Mouse (Mus musculus): Measurements from ENCODE around the gene Eri2. TPM values are rescaled to one million over a fixed set of nuclear protein-coding genes. Genes with fewer than 3 reads are reported as not detected.

Gene Eri2
- 23.4 and 26.2 TPM in 2 replicates for polyA plus RNA-seq (2015; fragmentation: Nextera tagmentation; extraction: Ambion mirVana)

DNA sequence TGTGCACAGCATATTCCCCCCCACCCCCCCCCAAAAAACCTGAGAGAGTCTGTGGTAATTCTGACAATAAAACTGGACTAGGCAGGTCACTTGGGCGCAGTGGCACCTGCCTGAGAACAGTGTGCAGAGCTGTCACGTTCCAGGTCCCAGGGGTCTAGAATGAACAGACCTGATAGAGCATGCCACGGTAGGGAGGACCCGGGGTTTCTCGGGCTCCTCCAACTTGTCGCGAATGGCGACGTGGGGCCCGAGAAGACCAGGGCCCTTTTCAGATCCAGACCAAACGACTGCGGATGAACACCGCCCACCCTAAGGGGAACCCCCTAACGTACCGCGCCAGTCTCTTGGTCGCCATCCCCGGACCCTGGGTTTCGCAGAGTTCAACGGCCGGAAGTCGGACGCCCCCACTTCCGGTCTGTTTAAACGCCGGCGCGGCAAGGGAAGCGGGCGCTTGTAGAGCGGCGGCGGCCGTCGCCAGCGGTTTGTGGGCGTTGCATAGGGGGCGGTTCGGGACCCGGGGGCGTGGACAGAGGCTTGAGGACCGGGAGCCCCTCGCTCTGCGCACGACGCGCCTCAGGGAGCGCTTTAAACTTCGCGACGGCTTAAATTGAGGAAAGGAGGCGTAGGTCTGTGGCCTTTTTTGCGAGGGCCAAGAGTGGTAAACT is at the start of gene Eri2, which contains the start of gene Rexo5:
Eri2 (minus strand) TSS at position 473 of the 665 bp plus-strand sequence.
Rexo5 (plus strand) TSS at position 421 of the 665 bp plus-strand sequence.
- peaks cover 14% of the 10 kb centered on the region for H3K4me1 ChIP-seq
- no peaks in the 10 kb centered on the region for H3K27me3 ChIP-seq
- peak within 1 kb of the TSS; percentile 82 for H3K4me2 ChIP-seq (replicated peaks)
- H3K4me3 ChIP-seq: peak within 1 kb of the TSS; percentile 71
- peak; percentile 99 for ATAC-seq (ENCODE audit: low FRiP score, low read depth)
- H3K9me3 ChIP-seq: no peaks in the 10 kb centered on the region
- peak within 1 kb of the TSS; percentile 84 for H3K9ac ChIP-seq
- H3K36me3 ChIP-seq: peaks cover 16% of the 10 kb centered on the region
- WGBS: under 1% methylated on average over 53 of the region's 53 CpGs
- H3K27ac ChIP-seq: peak within 1 kb of the TSS; percentile 81

DNA sequence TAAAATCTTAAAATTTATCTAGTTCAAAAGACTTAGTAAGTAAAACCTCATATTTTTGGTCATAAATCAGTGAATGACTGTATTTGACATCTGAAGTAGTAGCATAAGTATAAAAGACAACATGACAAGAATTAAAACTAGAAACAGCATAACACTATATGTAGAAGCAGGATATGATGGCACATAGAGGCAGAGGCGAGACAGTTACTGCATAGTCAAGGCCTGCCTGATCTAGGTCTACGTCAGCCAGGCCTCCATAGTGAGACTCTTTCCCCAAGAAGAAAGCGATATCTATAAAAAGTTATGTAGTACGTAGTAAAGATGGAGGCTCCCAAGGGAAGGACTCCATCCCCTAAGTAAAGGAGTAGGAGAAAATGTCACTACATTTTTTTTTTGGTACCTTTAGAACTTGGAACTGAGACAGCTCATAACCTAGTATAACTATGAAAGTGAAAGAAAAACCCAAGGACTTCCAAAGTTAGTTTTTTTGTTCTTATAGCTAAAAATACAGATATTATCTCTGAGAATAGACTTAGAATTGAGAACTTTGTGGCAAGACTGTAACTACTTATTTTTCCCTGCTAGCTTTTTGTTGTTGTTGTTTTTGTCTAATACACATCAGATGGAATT is 48.1 kb upstream of the Eri2 start:
- Histone ChIP-seq H3K9ac (no peak overlapping the region), H3K4me1 (no peaks in the 10 kb centered on the region), H3K27me3 (no peaks in the 10 kb centered on the region), H3K27ac (no peak overlapping the region), H3K4me2 (replicated peaks) (no peak overlapping the region), H3K36me3 (peaks cover 35% of the 10 kb centered on the region), H3K9me3 (no peaks in the 10 kb centered on the region), H3K4me3 (no peak overlapping the region)
- no peak for ATAC-seq (ENCODE audit: low FRiP score, low read depth)
- 87% methylated on average over 4 of the region's 4 CpGs for WGBS

DNA sequence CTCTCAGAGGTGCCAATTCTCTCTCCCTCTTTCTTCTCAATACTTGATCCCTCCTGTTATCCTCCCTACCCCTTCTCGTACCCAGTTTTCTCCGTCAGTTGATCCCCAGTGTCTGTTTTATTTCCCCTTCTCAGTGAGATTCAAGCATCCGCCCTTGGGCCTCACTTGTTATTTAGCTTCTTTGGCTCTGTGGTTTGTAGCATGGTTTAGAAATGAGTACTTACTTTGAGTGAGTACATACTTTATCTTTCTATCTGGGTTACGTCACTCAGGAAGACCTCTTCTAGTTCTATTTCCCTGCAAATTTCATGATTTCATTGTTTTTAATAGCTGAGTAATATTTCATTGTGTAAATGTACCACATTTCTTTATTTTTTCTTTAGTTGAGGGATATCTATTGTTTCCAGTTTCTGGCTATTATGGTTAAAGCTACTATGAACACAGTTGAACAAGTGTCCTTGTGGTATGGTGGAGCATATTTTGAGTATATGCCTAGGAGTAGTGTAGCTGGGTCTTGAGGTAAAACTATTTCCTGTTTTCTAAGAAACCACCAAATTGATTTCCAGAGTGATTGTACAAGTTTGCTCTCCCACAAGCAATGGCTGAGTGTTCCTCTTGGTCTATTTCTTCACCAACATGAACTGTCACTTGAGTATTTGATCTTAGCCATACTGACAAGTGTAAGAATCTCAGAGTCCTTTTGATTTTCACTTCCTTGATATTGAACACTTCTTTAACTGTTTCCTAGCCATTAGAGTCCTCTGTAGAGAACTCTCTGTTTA is 42.3 kb upstream of the Eri2 start:
- H3K4me1 ChIP-seq: no peaks in the 10 kb centered on the region
- H3K9me3 ChIP-seq: no peaks in the 10 kb centered on the region
- H3K9ac ChIP-seq: no peak overlapping the region
- no peak overlapping the region for H3K4me2 ChIP-seq (replicated peaks)
- H3K27ac ChIP-seq: no peak overlapping the region
- 94% methylated on average over 4 of the region's 4 CpGs for WGBS
- H3K4me3 ChIP-seq: no peak overlapping the region
- no peak for ATAC-seq (ENCODE audit: low FRiP score, low read depth)
- no peaks in the 10 kb centered on the region for H3K27me3 ChIP-seq
- H3K36me3 ChIP-seq: peaks cover 32% of the 10 kb centered on the region

- H3K27ac ChIP-seq: no peak overlapping the region
- no peaks in the 10 kb centered on the region for H3K4me1 ChIP-seq
- no peaks in the 10 kb centered on the region for H3K27me3 ChIP-seq
- H3K4me3 ChIP-seq: no peak overlapping the region
- no peak overlapping the region for H3K4me2 ChIP-seq (replicated peaks)
- H3K9ac ChIP-seq: no peak overlapping the region
- ATAC-seq (ENCODE audit: low FRiP score, low read depth): no peak
- H3K36me3 ChIP-seq: peaks cover 31% of the 10 kb centered on the region
- no peaks in the 10 kb centered on the region for H3K9me3 ChIP-seq
- WGBS: 88% methylated on average over 1 of the region's 1 CpGs
Observed at GRCm38 (mm10) chr7:119835371-119835770, 41.5 kb upstream of the Eri2 start.

- H3K27ac ChIP-seq: no peak overlapping the region
- no peaks in the 10 kb centered on the region for H3K4me1 ChIP-seq
- peaks cover 59% of the 10 kb centered on the region for H3K36me3 ChIP-seq
- H3K4me2 ChIP-seq (replicated peaks): no peak overlapping the region
- no peaks in the 10 kb centered on the region for H3K9me3 ChIP-seq
- H3K9ac ChIP-seq: no peak overlapping the region
- H3K4me3 ChIP-seq: no peak overlapping the region
- H3K27me3 ChIP-seq: no peaks in the 10 kb centered on the region
- no peak for ATAC-seq (ENCODE audit: low FRiP score, low read depth)
- 94% methylated on average over 3 of the region's 3 CpGs for WGBS
Observed at GRCm38 (mm10) chr7:119808723-119809122, 14.9 kb upstream of the Eri2 start.

- no peak overlapping the region for H3K4me2 ChIP-seq (replicated peaks)
Observed at GRCm38 (mm10) chr7:119807396-119807795, 13.5 kb upstream of the Eri2 start.

GRCm38 (mm10) chr7:119800991-119801390 is 7.1 kb upstream of the Eri2 start:
- Histone ChIP-seq H3K4me2 (replicated peaks) (no peak overlapping the region), H3K9me3 (no peaks in the 10 kb centered on the region)
- 81% methylated on average over 3 of the region's 3 CpGs for WGBS

More at GRCm38 (mm10) chr7:119807396-119807795, 13.5 kb upstream of the Eri2 start:
- H3K36me3 ChIP-seq: peaks cover 54% of the 10 kb centered on the region
- H3K27me3 ChIP-seq: no peaks in the 10 kb centered on the region
- no peaks in the 10 kb centered on the region for H3K9me3 ChIP-seq
- H3K4me1 ChIP-seq: no peaks in the 10 kb centered on the region
- no peak overlapping the region for H3K9ac ChIP-seq
- WGBS: 91% methylated on average over 5 of the region's 5 CpGs
- H3K27ac ChIP-seq: no peak overlapping the region
- ATAC-seq (ENCODE audit: low FRiP score, low read depth): no peak
- no peak overlapping the region for H3K4me3 ChIP-seq

GRCm38 (mm10) chr7:119800488-119800887 is 6.6 kb upstream of the Eri2 start:
- no peaks in the 10 kb centered on the region for H3K27me3 ChIP-seq
- peaks cover 13% of the 10 kb centered on the region for H3K36me3 ChIP-seq
- H3K4me3 ChIP-seq: no peak overlapping the region
- 90% methylated on average over 3 of the region's 3 CpGs for WGBS
- H3K27ac ChIP-seq: no peak overlapping the region
- H3K9ac ChIP-seq: no peak overlapping the region
- H3K9me3 ChIP-seq: no peaks in the 10 kb centered on the region
- no peak for ATAC-seq (ENCODE audit: low FRiP score, low read depth)
- H3K4me2 ChIP-seq (replicated peaks): no peak overlapping the region
- no peaks in the 10 kb centered on the region for H3K4me1 ChIP-seq

More at GRCm38 (mm10) chr7:119800991-119801390, 7.1 kb upstream of the Eri2 start:
- Histone ChIP-seq H3K9ac (no peak overlapping the region), H3K27me3 (no peaks in the 10 kb centered on the region), H3K36me3 (peaks cover 15% of the 10 kb centered on the region), H3K27ac (no peak overlapping the region), H3K4me3 (no peak overlapping the region), H3K4me1 (no peaks in the 10 kb centered on the region)
- ATAC-seq (ENCODE audit: low FRiP score, low read depth): no peak

GRCm38 (mm10) chr7:119795311-119795710 is 1.5 kb upstream of the Eri2 start:
- Histone ChIP-seq H3K4me2 (replicated peaks) (peak overlapping the region; percentile 57), H3K4me1 (peaks cover 14% of the 10 kb centered on the region), H3K27ac (no peak overlapping the region), H3K9ac (no peak overlapping the region; the same call in 1 of the 2 replicates), H3K4me3 (peak overlapping the region; percentile 33), H3K27me3 (no peaks in the 10 kb centered on the region), H3K9me3 (no peaks in the 10 kb centered on the region), H3K36me3 (peaks cover 6% of the 10 kb centered on the region)
- no peak for ATAC-seq (ENCODE audit: low FRiP score, low read depth)

DNA sequence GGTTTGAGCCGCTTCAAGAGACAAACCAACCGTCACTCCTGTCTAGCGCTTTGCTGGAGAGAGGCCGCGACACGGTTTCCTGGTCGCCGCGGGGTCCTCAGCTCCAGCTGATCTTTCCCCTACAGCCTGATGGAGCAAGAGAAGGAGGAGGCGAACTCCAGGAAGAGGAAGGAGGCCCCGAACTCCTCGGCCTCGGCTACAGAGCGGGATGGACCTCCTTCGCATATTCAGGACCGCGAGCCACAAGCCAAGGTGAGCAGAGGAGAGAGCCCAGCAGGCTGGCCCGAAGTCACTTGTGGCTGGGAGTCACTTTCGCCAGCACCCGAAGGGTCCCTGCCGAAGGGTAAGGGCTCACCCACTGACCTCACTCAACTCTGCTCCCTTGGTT is 387 bp upstream of the Eri2 start:
- Histone ChIP-seq H3K27ac (peak overlapping the region; percentile 81), H3K4me2 (replicated peaks) (peak overlapping the region; percentile 82), H3K9me3 (no peaks in the 10 kb centered on the region), H3K4me1 (peaks cover 14% of the 10 kb centered on the region), H3K36me3 (peaks cover 11% of the 10 kb centered on the region), H3K4me3 (peak overlapping the region; percentile 71), H3K9ac (peak overlapping the region; percentile 84), H3K27me3 (no peaks in the 10 kb centered on the region)
- peak; percentile 75; the same call in 1 of the 2 replicates for ATAC-seq (ENCODE audit: low FRiP score, low read depth)
- WGBS: 0% methylated on average over 21 of the region's 21 CpGs

DNA sequence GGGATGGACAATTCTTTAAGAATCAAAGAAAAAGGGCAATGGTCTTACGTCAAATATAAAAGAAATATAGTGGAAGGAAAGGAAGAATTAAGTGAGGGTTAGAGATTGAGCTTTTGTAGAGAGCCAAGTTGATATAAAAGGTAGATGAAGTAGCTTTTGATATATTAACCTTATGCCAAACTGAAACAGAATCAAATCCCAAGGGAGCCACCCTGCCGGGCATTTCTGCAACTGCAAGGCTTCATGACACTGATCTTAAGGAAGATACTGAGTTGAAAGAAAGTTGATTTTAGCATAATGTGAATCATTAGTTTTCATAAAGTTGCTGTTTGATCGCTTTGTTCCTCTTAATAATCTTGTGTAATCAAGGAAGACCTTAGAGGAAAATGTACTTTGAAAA is 4.8 kb downstream of the Eri2 start:
- peaks cover 48% of the 10 kb centered on the region for H3K36me3 ChIP-seq
- no peak overlapping the region for H3K27ac ChIP-seq
- no peak overlapping the region for H3K4me3 ChIP-seq
- WGBS: 93% methylated on average over 3 of the region's 3 CpGs
- H3K27me3 ChIP-seq: no peaks in the 10 kb centered on the region
- no peaks in the 10 kb centered on the region for H3K9me3 ChIP-seq
- no peak overlapping the region for H3K4me2 ChIP-seq (replicated peaks)
- no peak for ATAC-seq (ENCODE audit: low FRiP score, low read depth)
- H3K4me1 ChIP-seq: peaks cover 8% of the 10 kb centered on the region
- no peak overlapping the region for H3K9ac ChIP-seq

GRCm38 (mm10) chr7:119784908-119785307 is 8.9 kb downstream of the Eri2 start:
- no peak overlapping the region for H3K4me3 ChIP-seq
- H3K4me1 ChIP-seq: no peaks in the 10 kb centered on the region
- H3K27me3 ChIP-seq: no peaks in the 10 kb centered on the region
- H3K9ac ChIP-seq: no peak overlapping the region
- no peak overlapping the region for H3K27ac ChIP-seq
- peaks cover 63% of the 10 kb centered on the region for H3K36me3 ChIP-seq
- no peak overlapping the region for H3K4me2 ChIP-seq (replicated peaks)
- H3K9me3 ChIP-seq: no peaks in the 10 kb centered on the region
- WGBS: 98% methylated on average over 5 of the region's 5 CpGs
- no peak for ATAC-seq (ENCODE audit: low FRiP score, low read depth)

Measured in limb, embryonic 13.5 days (tissue).